Mouse (Mus musculus) cortical plate, adult 2 months (tissue): ENCODE measurements around the gene Apoa5. TPM values are rescaled to one million over a fixed set of nuclear protein-coding genes. Genes with fewer than 3 reads are reported as not detected.
"Not testable (repeated sequence)": the region's sequence is repeated elsewhere in the genome, so short reads cannot be mapped to it uniquely, and the experiment has no call there.

Experiments used
- H3K27ac ChIP-seq: fragments of 200-500 bp; 2 replicates; pipeline ENCODE4 v1.5.1; 2012; ENCODE audit warnings: low read length, control low read depth, inconsistent platforms; ENCODE audit not compliant: insufficient read depth
- H3K4me1 ChIP-seq: fragments of 200-500 bp; 2 replicates; pipeline ENCODE4 v1.6.1; 2011; ENCODE audit warnings: low read length; ENCODE audit not compliant: control insufficient read depth, insufficient read depth
- H3K4me3 ChIP-seq: fragments of 200-500 bp; 2 replicates; pipeline ENCODE4 v1.5.1; 2011; ENCODE audit warnings: mild to moderate bottlenecking, low read length, control low read depth; ENCODE audit not compliant: insufficient read depth
- CTCF ChIP-seq: fragments of 200-500 bp; IDR thresholded peaks from 2 replicates; pipeline ENCODE4 v1.5.1; 2011; ENCODE audit warnings: mild to moderate bottlenecking, control low read depth, low read length; ENCODE audit not compliant: insufficient read depth; ENCODE audit errors: extremely low read depth
- POLR2A ChIP-seq: fragments of 200-500 bp; IDR thresholded peaks from 2 replicates; pipeline ENCODE4 v1.6.1; 2011; ENCODE audit warnings: mild to moderate bottlenecking, low read length, control low read depth; ENCODE audit not compliant: insufficient read depth; ENCODE audit errors: extremely low read depth
- polyA plus RNA-seq: library from polyadenylated mRNA; depleted of rRNA; stranded (reverse); fragments of >200 nt; gene quantifications from 2 replicates; pipeline ENCODE4 v1.2.3, GENCODE M21; 2012; rRNA removed

Apoa5 gene
- polyA plus RNA-seq, 1 experiment, result not detected

DNA sequence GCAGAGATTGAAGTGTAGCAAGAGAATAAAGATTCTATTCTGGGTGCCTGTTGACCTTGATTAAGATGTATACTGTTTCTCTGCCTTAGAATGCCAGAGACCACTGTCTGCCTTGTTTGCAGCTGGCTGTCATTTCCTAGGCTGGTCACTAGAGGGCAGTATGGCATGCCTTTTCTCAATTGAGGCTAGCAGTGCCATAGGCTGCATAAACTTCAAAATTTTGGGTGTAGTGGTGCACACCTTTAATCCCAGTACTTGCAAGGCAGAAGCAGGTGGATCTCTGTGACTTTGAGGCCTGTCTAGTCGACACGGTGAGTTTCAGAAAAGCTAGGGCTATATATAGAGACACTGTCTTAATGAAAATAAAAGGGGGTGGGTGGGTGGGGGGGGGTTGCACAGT, 33.7 kb downstream of the Apoa5 start:
- TF ChIP-seq CTCF (peak; percentile 99), POLR2A (no peak)
- Histone ChIP-seq H3K4me3 (no peak overlapping the region), H3K4me1 (no peaks in the 10 kb centered on the region), H3K27ac (no peak overlapping the region)

GRCm38 (mm10) chr9:46309121-46309520, 40.7 kb downstream of the Apoa5 start:
- H3K27ac ChIP-seq, result no peak overlapping the region
- no peaks in the 10 kb centered on the region for H3K4me1 ChIP-seq
- TF ChIP-seq POLR2A (no peak), CTCF (peak; percentile 28; the same call in 1 of the 2 replicates)
- H3K4me3 ChIP-seq, result no peak overlapping the region

DNA sequence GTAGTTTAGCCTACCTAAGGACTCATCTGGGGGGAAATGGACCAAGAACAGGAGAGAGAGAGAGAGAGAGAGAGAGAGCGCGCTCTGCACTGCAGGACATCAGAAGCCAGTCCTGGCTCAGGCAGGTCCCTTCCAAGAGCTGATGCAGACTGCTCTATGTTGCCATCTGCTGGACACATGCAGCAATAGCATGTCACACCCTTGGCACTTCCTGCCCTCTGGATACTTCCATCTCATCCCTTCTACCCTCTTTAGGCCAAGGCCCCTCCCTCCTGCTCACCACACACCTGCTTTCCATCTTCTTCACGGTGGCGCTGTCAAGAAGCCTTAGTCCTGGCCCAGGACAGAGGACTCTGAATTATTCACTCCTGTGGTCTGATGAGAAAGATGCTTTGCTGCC, 46.1 kb downstream of the Apoa5 start:
- Histone ChIP-seq H3K4me3 (no peak overlapping the region), H3K27ac (no peak overlapping the region), H3K4me1 (0 out of 2 replicates have a peak, but pooled peaks cover 4% of the 10 kb centered on the region)
- TF ChIP-seq POLR2A (no peak), CTCF (peak; percentile 98)

DNA sequence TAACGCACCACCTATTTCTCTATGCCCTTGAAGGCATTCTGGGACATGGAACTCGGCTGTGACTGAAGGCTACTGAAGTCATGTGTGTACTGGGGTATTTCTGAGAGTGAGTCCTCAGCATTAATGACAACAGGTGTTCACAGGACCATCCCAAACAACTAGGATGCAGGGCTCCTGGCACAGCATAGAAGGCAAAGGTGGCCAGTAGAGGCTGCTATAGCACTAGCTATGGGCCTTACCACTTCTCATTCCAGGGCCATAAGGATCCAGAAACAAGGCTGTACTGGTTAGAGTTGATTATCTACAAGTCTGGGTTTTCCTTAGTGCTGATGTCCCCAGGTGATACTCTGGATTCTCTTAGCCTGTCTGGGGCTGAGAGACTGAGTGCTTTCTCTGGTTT, 46.5 kb downstream of the Apoa5 start:
- Histone ChIP-seq H3K4me1 (0 out of 2 replicates have a peak, but pooled peaks cover 4% of the 10 kb centered on the region), H3K4me3 (no peak overlapping the region), H3K27ac (no peak overlapping the region)
- TF ChIP-seq POLR2A (no peak), CTCF (0 out of 2 replicates have a peak, but pooled peaks have one; percentile 23)

- 0 out of 2 replicates have a peak overlapping the region, but pooled peaks have one; percentile 0 for H3K27ac ChIP-seq
- no peak overlapping the region for H3K4me3 ChIP-seq
- H3K4me1 ChIP-seq, result 0 out of 2 replicates have a peak, but pooled peaks cover 4% of the 10 kb centered on the region
- TF ChIP-seq POLR2A (no peak), CTCF (no peak)
Measured at GRCm38 (mm10) chr9:46315807-46316365, 47.5 kb downstream of the Apoa5 start.

DNA sequence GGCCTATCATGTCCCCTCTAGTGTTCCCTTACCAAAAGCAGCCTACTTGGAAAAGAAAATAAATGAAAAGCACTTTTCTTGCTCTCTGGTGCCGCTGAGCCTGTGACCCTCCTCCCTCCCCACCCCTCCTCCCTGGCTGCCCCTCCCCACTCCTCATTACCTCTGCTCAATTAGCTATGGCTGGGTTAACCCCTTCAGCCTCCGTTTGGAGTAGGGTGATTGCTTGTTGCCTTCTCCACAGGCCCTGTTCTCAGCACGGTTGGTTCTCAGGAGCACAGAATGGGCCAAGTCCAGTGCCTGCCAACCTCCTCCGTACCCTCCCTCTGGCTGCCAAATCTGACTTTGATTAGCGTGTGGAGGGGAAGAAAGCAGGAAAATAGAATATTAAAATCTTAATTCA, 48.0 kb downstream of the Apoa5 start:
- TF ChIP-seq POLR2A (no peak), CTCF (no peak)
- Histone ChIP-seq H3K4me1 (0 out of 2 replicates have a peak, but pooled peaks cover 4% of the 10 kb centered on the region), H3K27ac (no peak overlapping the region)

DNA sequence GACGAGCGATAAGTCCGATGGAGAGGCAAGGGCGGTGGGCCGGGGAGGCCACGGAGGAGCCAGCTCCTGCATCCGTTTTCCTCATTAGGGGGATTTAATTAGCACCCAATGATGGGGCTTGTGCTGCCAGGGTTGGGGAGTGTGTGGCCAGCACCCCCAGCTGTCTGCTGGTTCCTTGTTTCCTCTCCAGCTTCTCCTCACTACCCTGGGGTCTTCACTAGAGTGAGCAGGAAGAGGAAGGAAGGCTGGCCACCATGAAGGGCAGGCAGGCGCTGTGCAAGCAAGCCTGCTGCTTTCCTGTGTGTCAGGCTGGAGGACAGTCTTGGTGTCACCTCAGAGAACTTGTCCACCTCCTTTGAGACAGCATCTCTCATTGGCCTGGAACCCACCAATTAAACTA, 48.5 kb downstream of the Apoa5 start:
- Histone ChIP-seq H3K4me3 (no peak overlapping the region), H3K27ac (no peak overlapping the region), H3K4me1 (0 out of 2 replicates have a peak, but pooled peaks cover 4% of the 10 kb centered on the region)
- TF ChIP-seq POLR2A, result no peak
- TF ChIP-seq CTCF, result no peak

More for the DNA sequence above, 48.0 kb downstream of the Apoa5 start:
- no peak overlapping the region for H3K4me3 ChIP-seq

- TF ChIP-seq POLR2A (no peak), CTCF (no peak)
- Histone ChIP-seq H3K27ac (no peak overlapping the region), H3K4me3 (no peak overlapping the region), H3K4me1 (0 out of 2 replicates have a peak, but pooled peaks cover 4% of the 10 kb centered on the region)
Measured at GRCm38 (mm10) chr9:46317957-46318356, 49.5 kb downstream of the Apoa5 start.

DNA sequence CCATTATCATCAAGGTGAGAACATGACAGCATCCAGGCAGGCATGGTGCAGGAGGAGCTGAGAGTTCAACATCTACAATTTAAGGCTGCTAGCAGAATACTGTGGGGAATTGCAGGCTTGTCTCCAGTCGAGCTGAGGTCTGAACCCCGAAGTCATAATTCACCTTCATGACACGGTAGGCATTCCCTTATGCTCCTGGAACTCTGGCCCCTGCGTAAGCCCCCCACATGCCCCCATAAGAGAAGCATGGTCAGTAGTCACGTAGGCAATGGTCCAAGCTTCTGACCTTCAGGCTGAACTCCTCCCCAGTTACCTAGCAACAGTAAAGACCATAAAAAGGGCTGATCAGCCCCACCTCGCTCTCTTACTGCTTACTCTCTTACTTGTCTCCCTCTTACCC, 51.5 kb downstream of the Apoa5 start, which contains the start of gene 4931429L15Rik:
4931429L15Rik (minus strand) TSS at position 101 of the 400 bp plus-strand sequence.
- not testable (repeated sequence) for H3K4me3 ChIP-seq, H3K4me1 ChIP-seq, H3K27ac ChIP-seq

GRCm38 (mm10) chr9:46320461-46320860, 52.0 kb downstream of the Apoa5 start:
- no peak overlapping the region for H3K4me3 ChIP-seq
- H3K4me1 ChIP-seq, result 0 out of 2 replicates have a peak, but pooled peaks cover 4% of the 10 kb centered on the region
- no peak for TF ChIP-seq POLR2A
- no peak for TF ChIP-seq CTCF
- no peak overlapping the region for H3K27ac ChIP-seq

Other genes starting within 250 kb of the Apoa5 start
- 2.0 and 2.4 TPM in 2 replicates for gene Apoa1, start 40.1 kb upstream of the Apoa5 start, polyA plus RNA-seq
- gene Apoc3, start 33.0 kb upstream of the Apoa5 start, polyA plus RNA-seq, result 0.96 and 1.1 TPM in 2 replicates
- gene Apoa4, start 27.9 kb upstream of the Apoa5 start, polyA plus RNA-seq, result 0.04 and 0.13 TPM in 2 replicates
- gene Zpr1, start 4.4 kb downstream of the Apoa5 start, polyA plus RNA-seq, result 42.2 and 43.5 TPM in 2 replicates
- 9.3 and 10.4 TPM in 2 replicates for gene Bud13, start 14.4 kb downstream of the Apoa5 start, polyA plus RNA-seq
- gene 4931429L15Rik, start 51.4 kb downstream of the Apoa5 start, polyA plus RNA-seq, result 0.06 and 0.42 TPM in 2 replicates